Mouse (Mus musculus) erythroblast, embryonic 14.5 days (primary cell): Measurements from ENCODE around the gene Olfr20.

ENCODE experiments used
- GATA1 ChIP-seq: IDR thresholded peaks from 2 replicates; pipeline ENCODE4 v1.6.1; 2012; ENCODE audit warnings: low read length, inconsistent platforms, mixed read lengths
- TAL1 ChIP-seq: IDR thresholded peaks from 3 replicates; pipeline ENCODE4 v1.6.1; 2012; ENCODE audit warnings: low read length, inconsistent platforms, mixed read lengths

DNA sequence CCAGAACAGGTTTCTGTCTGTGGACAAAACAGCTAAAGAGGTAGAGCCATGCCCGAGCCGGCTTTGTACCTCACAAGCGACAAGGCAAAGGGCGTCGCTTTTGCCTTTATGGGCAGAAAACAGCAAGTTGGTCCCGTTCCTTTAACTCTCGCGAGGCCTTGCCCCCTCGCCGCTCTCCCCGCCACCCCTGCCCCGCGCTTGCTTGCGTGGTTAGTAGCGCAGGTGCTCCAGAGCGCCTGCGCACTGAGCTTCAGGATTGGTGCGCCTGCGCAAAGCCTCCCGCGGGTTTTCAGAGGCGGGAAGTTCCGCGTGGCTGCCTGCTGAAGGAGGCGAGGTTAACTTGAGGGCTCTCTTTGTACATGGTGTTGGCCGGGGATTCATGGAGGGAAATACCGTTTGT lies 21.1 kb upstream of the Olfr20 start, which contains the start of the genes Aspa, Gm49340 and Spata22:
- TF ChIP-seq TAL1 = no peak
- no peak for TF ChIP-seq GATA1
